Mouse (Mus musculus) forebrain, embryonic 13.5 days (tissue): ENCODE results near the gene Gucy2c. TPM values are rescaled to one million over a fixed set of nuclear protein-coding genes. Genes with fewer than 3 reads are reported as not detected.
A peak's percentile ranks its signal among the peaks of the same experiment; 100 is the strongest.
"Not testable (repeated sequence)": the region's sequence is repeated elsewhere in the genome, so short reads cannot be mapped to it uniquely, and the experiment has no call there.

Experiments used
- ATAC-seq: fragments of 200-750 bp; cut with Nextera tagmentation; 2 replicates; pipeline ENCODE4 v1.8.0; 2017
- H3K27ac ChIP-seq: fragments of 300-500 bp; sonication (generic); 2 replicates; pipeline ENCODE4 v1.5.1; 2015; ENCODE audit warnings: inconsistent platforms, mild to moderate bottlenecking, moderate library complexity
- H3K27me3 ChIP-seq: fragments of 300-500 bp; sonication (generic); 2 replicates; pipeline ENCODE4 v1.6.1; 2015; ENCODE audit warnings: mild to moderate bottlenecking, inconsistent platforms
- H3K36me3 ChIP-seq: fragments of 300-500 bp; sonication (generic); 2 replicates; pipeline ENCODE4 v1.6.1; 2015; ENCODE audit warnings: mild to moderate bottlenecking, inconsistent platforms; ENCODE audit not compliant: poor library complexity, severe bottlenecking
- H3K4me1 ChIP-seq: fragments of 300-500 bp; sonication (generic); 2 replicates; pipeline ENCODE4 v1.6.1; 2015; ENCODE audit warnings: inconsistent platforms
- H3K4me2 ChIP-seq: fragments of 300-500 bp; sonication (generic); 2 replicates; pipeline ENCODE4 v1.6.1; 2015; ENCODE audit warnings: inconsistent platforms, mild to moderate bottlenecking, moderate library complexity
- H3K4me3 ChIP-seq: fragments of 300-500 bp; sonication (generic); 2 replicates; pipeline ENCODE4 v1.5.1; 2015; ENCODE audit warnings: mild to moderate bottlenecking, inconsistent platforms
- H3K9ac ChIP-seq: fragments of 300-500 bp; sonication (generic); 2 replicates; pipeline ENCODE4 v1.6.1; 2015; ENCODE audit warnings: mild to moderate bottlenecking, inconsistent platforms
- H3K9me3 ChIP-seq: fragments of 300-500 bp; sonication (generic); replicated peaks from 2 replicates; pipeline ENCODE4 v1.6.1; 2016; ENCODE audit warnings: inconsistent platforms
- WGBS: fragments of 180-500 bp; shearing (Covaris S2); methylation state at CpG from one replicate; pipeline ENCODE4 v1.1.7; 2015; 5-methylcytosine and 5-hydroxymethylcytosine counted together
- polyA plus RNA-seq: library from polyadenylated mRNA; unstranded; fragments of >200 nt; fragmentation: Nextera tagmentation; extraction: Ambion mirVana; gene quantifications from 2 replicates; pipeline ENCODE4 v1.2.1, GENCODE M21; 2015

Gene Gucy2c
- polyA plus RNA-seq, 1 experiment from 2014 or later: 0.13 TPM

DNA sequence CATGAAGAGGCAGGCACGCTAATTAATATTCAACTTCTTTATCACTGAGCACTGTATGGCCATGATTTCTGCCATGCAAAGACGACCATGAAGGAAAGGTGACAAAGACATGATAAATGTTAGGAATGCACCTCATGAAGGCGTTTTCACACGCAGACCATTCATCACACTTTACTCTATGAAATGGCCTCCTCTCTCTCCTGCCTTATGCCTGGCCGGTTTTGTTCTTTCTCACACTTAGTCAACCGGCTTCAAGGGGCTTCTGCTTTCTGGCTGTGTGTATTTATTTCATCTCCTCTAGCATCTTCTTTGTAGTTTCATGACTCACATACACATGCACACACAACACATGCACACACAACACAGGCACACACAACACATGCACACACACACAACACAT is 19.7 kb upstream of the Gucy2c start:
- peaks cover 13% of the 10 kb centered on the region for H3K4me1 ChIP-seq
- no peak overlapping the region for H3K4me3 ChIP-seq
- 87% methylated on average over 6 of the region's 6 CpGs for WGBS
- no peaks in the 10 kb centered on the region for H3K27me3 ChIP-seq
- ATAC-seq: no peak
- no peak overlapping the region for H3K9ac ChIP-seq
- no peak overlapping the region for H3K4me2 ChIP-seq
- no peak overlapping the region for H3K27ac ChIP-seq
- H3K36me3 ChIP-seq: no peaks in the 10 kb centered on the region
- H3K9me3 ChIP-seq: no peaks in the 10 kb centered on the region

DNA sequence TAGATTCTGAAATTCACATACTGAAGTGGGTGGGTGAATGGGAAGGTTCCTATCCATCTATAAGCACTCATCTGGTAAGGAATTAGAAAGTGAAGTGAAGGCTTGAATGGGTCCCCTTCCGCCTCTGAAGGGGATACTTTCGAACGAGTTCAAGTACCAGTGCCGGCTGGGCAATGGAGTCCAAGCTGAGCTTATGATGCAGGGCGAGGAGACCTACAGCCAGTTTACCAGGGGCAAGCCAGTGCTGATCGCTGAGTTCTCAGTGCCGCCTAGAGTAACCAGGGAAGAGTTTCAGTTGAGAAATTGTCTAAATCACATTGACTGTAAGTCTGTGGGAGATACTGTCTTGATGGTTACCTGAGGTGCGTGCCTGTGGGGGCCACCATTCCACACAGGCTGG is 19.1 kb upstream of the Gucy2c start:
- no peak overlapping the region for H3K4me3 ChIP-seq
- no peaks in the 10 kb centered on the region for H3K36me3 ChIP-seq
- H3K9me3 ChIP-seq: no peaks in the 10 kb centered on the region
- no peak for ATAC-seq
- peaks cover 13% of the 10 kb centered on the region for H3K4me1 ChIP-seq
- no peak overlapping the region for H3K4me2 ChIP-seq
- H3K9ac ChIP-seq: no peak overlapping the region
- H3K27me3 ChIP-seq: 0 out of 2 replicates have a peak, but pooled peaks cover 3% of the 10 kb centered on the region
- 95% methylated on average over 8 of the region's 8 CpGs for WGBS
- no peak overlapping the region for H3K27ac ChIP-seq

DNA sequence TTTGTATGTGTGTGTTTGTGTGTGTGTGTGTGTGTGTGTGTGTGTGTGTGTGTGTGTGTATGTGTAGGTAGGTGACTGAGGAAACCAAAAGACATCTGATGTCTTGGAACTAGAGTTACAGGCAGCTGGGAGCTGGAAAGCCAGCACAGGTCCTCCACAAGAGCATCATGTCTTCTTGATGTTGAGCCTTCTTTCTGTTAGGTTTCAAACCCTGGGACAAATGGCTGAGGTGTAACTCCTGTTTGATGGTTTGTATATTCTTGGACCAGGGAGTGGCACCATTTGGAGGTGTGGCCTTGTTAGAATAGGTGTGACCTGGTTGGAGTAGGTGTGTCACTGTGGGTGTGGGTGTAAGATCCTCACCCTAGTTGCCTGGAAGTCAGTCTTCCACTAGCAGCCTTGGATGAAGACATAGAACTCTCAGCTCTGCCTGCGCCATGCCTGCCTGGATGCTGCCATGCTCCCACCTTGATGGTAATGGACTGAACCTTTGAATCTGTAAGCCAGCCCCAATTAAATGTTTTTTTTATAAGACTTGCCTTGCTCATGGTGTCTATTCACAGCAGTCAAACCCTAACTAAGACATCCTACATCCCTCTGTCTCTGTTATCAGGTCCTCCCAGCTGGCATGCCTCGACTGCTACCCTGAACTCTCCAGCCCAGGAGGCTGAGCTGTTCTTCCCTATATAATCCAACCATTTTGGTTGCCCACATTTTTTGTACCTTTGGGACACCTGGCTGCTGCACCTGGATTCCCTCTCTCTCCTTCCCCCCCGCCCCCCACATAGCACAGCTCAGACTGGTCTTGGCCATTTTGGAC is 16.5 kb upstream of the Gucy2c start:
- not testable (repeated sequence) for H3K36me3 ChIP-seq, H3K27ac ChIP-seq, H3K27me3 ChIP-seq, H3K4me3 ChIP-seq, H3K9me3 ChIP-seq, H3K4me1 ChIP-seq, H3K4me2 ChIP-seq, ATAC-seq, H3K9ac ChIP-seq
- 91% methylated on average over 3 of the region's 3 CpGs for WGBS

DNA sequence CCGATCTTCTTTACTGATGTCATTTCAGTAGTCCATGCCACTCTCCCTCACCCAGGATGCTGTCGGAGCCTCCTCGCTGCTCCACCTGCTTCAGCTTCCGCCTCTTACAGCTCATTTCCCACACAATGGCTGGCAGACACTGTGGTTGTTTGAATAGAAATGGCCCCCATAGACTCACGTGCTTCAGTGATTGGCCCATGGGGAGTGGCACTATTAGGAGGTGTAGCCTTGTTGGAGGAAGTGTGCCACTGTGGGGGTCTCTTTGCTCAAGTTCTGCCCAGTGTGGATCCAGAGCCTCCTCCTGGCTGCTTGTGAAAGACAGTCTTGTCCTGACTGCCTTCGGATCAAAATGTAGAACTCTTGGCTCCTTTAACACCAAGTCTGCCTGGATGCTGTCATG is 14.3 kb upstream of the Gucy2c start:
- no peak overlapping the region for H3K27ac ChIP-seq

DNA sequence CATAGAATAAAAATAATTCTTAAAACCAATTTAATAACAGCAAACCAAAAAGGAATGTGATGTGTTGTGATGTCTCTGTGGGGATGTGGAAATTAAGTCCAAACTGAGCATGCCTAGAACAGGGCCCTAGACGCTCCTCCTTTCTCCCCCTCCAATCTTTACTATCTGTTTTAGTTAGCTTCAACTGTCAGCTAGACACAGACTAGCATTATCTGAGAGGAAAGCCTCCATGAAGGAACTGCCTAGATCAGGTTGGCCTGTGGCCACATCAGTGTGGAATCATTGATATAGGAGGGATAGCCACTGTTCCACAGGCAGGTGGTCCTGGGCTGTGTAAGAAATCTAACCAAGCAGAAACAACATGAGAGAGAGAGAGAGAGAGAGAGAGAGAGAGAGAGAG is 13.5 kb upstream of the Gucy2c start:
- Histone ChIP-seq H3K9me3 (no peaks in the 10 kb centered on the region), H3K4me3 (no peak overlapping the region), H3K36me3 (no peaks in the 10 kb centered on the region), H3K4me2 (no peak overlapping the region), H3K27ac (no peak overlapping the region), H3K27me3 (0 out of 2 replicates have a peak, but pooled peaks cover 8% of the 10 kb centered on the region), H3K4me1 (peaks cover 9% of the 10 kb centered on the region), H3K9ac (no peak overlapping the region)
- 65% methylated on average over 1 of the region's 1 CpGs for WGBS
- ATAC-seq: no peak

More for the DNA sequence above, 14.3 kb upstream of the Gucy2c start:
- Histone ChIP-seq H3K9me3 (no peaks in the 10 kb centered on the region), H3K4me3 (no peak overlapping the region), H3K36me3 (no peaks in the 10 kb centered on the region), H3K4me2 (no peak overlapping the region), H3K4me1 (peaks cover 9% of the 10 kb centered on the region), H3K27me3 (0 out of 2 replicates have a peak, but pooled peaks cover 8% of the 10 kb centered on the region), H3K9ac (no peak overlapping the region)
- ATAC-seq: no peak; the same call in 1 of the 2 replicates
- WGBS: 52% methylated on average over 6 of the region's 6 CpGs

DNA sequence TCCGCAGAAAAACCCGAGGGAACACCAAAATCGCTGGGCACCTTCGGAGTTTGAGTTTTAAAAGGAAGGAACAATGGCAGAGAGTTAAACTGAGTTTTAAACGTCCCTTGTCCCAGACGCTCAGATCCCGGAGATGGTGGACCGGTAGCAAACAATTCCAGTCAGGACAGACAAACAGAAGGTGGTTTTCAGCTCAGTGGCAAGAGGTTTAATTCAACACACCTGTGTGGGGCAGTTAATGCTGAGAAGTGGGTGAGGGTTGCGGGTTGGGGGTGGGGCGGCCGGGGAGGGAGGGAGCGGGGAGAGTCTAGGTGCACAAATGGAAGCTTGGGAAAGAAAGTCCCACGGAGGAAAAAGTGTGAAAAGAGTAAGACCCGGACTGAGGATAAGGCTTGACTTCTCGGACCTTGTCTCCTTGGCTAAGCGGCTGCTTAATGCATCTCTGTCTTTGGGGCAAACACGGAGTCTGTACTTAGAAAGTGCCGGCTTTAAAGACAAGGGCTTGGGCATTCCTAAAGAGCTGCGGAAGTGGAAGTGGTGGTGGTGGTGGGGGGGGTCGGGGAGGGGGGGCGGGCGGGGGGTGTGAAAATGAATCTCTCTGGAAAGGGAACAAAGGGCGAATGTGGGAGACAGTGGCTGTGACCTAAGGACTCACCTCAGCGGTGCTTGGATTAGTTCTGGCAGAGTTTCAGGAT is 12.4 kb upstream of the Gucy2c start:
- 1% methylated on average over 23 of the region's 24 CpGs for WGBS
- peak; percentile 54 for ATAC-seq
- peak overlapping the region; percentile 37 for H3K4me3 ChIP-seq

DNA sequence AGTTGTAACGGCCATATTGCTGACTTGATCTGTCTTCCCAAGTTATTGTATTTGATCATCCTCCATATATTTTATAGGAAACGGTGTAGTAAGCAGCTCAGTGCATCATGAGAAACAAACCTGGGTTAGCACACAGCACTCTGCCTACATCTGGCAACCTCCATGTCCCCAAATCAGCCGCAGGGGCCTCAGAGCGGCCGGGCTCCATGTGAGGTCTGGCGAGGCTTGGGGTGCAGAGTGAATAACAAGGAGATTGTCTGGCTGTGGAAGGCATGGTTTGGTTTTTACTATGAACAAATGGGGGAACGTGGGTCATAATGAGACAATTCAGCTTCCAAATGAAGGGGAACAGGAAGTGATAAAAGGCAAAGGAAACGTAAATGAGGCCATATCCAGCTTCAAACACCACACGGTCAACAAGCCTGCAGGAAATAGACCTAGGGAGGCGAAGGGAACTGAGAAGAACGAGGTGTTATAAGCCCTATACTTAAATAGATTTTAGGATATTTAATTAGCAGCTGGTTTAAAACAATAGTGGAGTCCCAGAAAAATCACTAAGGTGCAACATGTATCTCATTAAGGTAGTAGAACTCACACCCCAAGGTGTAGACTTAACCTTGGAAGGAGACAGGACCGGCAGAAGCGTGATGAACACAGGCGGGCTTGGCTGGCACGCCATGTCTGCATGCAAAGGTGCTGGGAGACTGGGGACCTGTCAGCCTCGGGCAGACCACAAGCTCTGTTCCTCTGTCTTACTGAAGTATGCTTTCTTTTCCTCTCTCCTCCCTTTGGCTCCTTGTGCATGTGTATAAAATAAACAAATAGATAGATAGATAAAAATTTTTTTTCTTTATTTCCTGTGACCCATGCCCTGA is 11.6 kb upstream of the Gucy2c start:
- no peak for ATAC-seq
- Histone ChIP-seq H3K4me1 (peaks cover 9% of the 10 kb centered on the region), H3K9me3 (no peaks in the 10 kb centered on the region), H3K27me3 (0 out of 2 replicates have a peak, but pooled peaks cover 8% of the 10 kb centered on the region), H3K4me2 (peak overlapping the region; percentile 73), H3K9ac (0 out of 2 replicates have a peak overlapping the region, but pooled peaks have one; percentile 54), H3K4me3 (peak overlapping the region; percentile 37), H3K27ac (no peak overlapping the region), H3K36me3 (no peaks in the 10 kb centered on the region)
- WGBS: 23% methylated on average over 16 of the region's 16 CpGs

More for the DNA sequence above, 12.4 kb upstream of the Gucy2c start:
- Histone ChIP-seq H3K27ac (no peak overlapping the region), H3K9ac (peak overlapping the region; percentile 54; the same call in 1 of the 2 replicates), H3K9me3 (no peaks in the 10 kb centered on the region), H3K36me3 (no peaks in the 10 kb centered on the region), H3K27me3 (0 out of 2 replicates have a peak, but pooled peaks cover 8% of the 10 kb centered on the region), H3K4me2 (peak overlapping the region; percentile 73), H3K4me1 (peaks cover 9% of the 10 kb centered on the region)

DNA sequence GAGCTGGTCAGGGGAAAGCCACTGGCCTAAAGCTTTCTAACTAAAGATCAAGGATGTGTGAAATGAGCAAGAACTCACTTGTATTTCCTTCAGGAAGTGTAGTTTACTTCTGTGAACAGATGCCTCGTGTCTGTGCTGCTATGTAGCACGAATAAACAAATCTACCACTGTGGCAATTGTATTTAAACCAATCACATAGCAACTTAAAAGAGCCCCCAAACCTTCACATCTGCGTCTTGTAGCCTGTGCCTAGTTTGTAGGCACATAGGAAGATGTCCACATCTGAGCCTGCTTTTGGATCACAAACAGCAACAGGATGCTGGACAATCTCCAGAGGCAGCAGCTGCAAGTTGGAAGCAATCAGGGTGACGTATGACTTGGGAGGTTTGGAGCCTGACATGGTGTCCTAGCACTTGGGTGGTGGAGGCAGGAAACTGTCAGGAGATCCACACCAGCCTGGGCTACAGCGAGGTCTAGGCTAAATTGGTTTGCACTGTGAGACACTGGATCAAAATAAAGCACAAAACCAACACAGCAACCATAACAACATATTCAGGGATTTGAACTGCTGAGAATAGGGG is 7.9 kb upstream of the Gucy2c start:
- no peak overlapping the region for H3K27ac ChIP-seq
- no peaks in the 10 kb centered on the region for H3K36me3 ChIP-seq
- no peak overlapping the region for H3K4me2 ChIP-seq
- H3K4me3 ChIP-seq: no peak overlapping the region
- no peak for ATAC-seq
- H3K9ac ChIP-seq: no peak overlapping the region
- H3K27me3 ChIP-seq: 0 out of 2 replicates have a peak, but pooled peaks cover 4% of the 10 kb centered on the region
- no peaks in the 10 kb centered on the region for H3K9me3 ChIP-seq
- peaks cover 9% of the 10 kb centered on the region for H3K4me1 ChIP-seq
- WGBS: 82% methylated on average over 5 of the region's 5 CpGs

DNA sequence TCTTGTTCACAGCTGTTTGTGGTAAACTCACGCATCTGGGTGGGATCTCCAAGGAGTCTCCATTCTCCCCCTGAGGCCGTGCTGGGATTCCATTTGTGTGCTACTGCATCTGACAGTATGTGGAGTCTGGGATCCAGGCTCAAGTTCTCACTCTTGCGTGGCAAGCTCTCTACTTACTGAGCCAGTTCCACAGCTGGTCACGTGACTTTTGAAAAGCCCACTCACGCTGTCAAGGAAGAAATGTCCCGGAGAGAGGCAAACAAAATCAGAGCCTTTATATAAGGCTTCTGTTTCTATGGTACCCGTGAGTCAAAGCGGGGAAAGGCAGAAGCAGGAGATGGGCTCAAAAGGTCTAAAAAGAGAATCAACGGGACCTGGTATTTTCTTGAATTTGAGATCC is 1.2 kb upstream of the Gucy2c start:
- Histone ChIP-seq H3K27ac (no peak overlapping the region), H3K4me1 (no peaks in the 10 kb centered on the region), H3K4me2 (no peak overlapping the region), H3K4me3 (no peak overlapping the region), H3K9ac (no peak overlapping the region), H3K9me3 (no peaks in the 10 kb centered on the region), H3K36me3 (no peaks in the 10 kb centered on the region), H3K27me3 (no peaks in the 10 kb centered on the region)
- 83% methylated on average over 9 of the region's 9 CpGs for WGBS
- no peak for ATAC-seq

DNA sequence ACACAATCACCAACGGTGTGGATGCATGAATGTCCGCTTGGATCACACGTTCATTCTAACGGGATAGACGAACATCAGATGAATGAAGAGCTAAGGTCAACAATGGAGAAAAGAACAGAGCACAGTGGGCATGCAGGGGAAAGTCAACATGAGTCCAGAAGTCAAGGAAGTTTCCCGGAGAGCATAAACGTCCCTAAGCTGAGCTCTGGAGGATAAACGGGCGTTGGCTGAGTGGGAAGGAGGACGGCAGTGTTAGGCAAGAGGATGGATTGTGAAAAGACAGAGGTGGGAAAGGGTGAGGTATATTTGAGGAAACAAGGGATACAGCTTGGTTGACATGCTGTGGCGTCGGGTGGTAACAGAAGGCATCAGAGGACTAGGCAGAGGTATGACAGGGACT is 581 bp upstream of the Gucy2c start:
- Histone ChIP-seq H3K4me2 (no peak overlapping the region), H3K9ac (no peak overlapping the region), H3K27ac (no peak overlapping the region), H3K9me3 (no peaks in the 10 kb centered on the region), H3K4me3 (no peak overlapping the region), H3K27me3 (no peaks in the 10 kb centered on the region), H3K4me1 (no peaks in the 10 kb centered on the region), H3K36me3 (no peaks in the 10 kb centered on the region)
- 86% methylated on average over 12 of the region's 12 CpGs for WGBS
- ATAC-seq: no peak

DNA sequence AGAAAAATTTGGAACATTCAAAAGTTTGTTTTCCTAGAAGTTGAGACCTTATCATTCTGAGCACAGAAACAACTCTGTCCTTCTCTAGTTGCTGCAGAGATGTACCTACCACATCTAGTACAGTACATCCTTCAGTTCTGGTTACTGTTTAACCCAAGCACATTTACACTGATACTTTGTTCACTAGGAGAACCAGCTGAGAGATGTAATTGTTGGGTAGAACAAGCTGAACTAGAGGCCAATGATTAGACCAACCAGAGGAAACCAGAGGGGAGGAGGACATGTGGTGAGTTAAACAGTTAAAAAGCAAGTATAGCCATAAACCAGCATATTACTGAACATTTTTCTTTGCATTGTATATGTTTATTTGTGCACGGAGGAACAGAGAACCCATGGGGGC is 5.2 kb downstream of the Gucy2c start:
- no peaks in the 10 kb centered on the region for H3K4me1 ChIP-seq
- H3K9me3 ChIP-seq: no peaks in the 10 kb centered on the region
- H3K27ac ChIP-seq: no peak overlapping the region
- no peak overlapping the region for H3K4me2 ChIP-seq
- no peak for ATAC-seq
- H3K27me3 ChIP-seq: no peaks in the 10 kb centered on the region
- no peaks in the 10 kb centered on the region for H3K36me3 ChIP-seq
- H3K4me3 ChIP-seq: no peak overlapping the region
- H3K9ac ChIP-seq: no peak overlapping the region
- 92% methylated on average over 1 of the region's 1 CpGs for WGBS
